Mouse (Mus musculus): Measurements from ENCODE around the gene Trip12. TPM values are rescaled to one million over a fixed set of nuclear protein-coding genes. Genes with fewer than 3 reads are reported as not detected.

The Trip12 gene
- total RNA-seq, 2 experiments from 2014 or later: 197 to 229 TPM

Small RNAs within 50 kb of the gene (microRNA-seq; reads per million reads assigned to microRNA genes)
- 3.3 to 7.3 reads per million in 2 experiments for gene Mir5126 (ENCODE audit: borderline number of aligned reads in 2 of 2)

Other genes starting within 250 kb of the Trip12 start
- gene Dner, start 144.3 kb downstream of the Trip12 start, total RNA-seq (2021): 1 to 10 TPM; 4.1 to 4.3 TPM
- gene Fbxo36, start 675 bp downstream of the Trip12 start, total RNA-seq (2021): 10 to 100 TPM; 11.2 to 19.9 TPM
- gene Slc16a14, start 94.6 kb upstream of the Trip12 start, total RNA-seq (2021): 1 to 10 TPM; 1.7 to 4.1 TPM